Mouse (Mus musculus): ENCODE measurements at regions not wholly inside any gene's neighbourhood (a gene's known extent, or its start where the extent isn't known, plus 50 kb on each side); places are given as distances from the start of the nearest gene placed in this dataset.

GRCm38 (mm10) chr6:13305873-13306272 lies 81.1 kb upstream of the Vwde start:
- DNase-seq (ENCODE audit: low spot score in 2 of 2), result peak; percentile 45 to 52

GRCm38 (mm10) chr6:13298171-13298570 lies 73.4 kb upstream of the Vwde start:
- no peak for DNase-seq (ENCODE audit: low spot score in 2 of 2)

- peak; percentile 61 to 71 for DNase-seq (ENCODE audit: low spot score in 2 of 2)
Observed at GRCm38 (mm10) chr6:13297110-13297509, 72.3 kb upstream of the Vwde start.

- peak; percentile 40 to 61 for DNase-seq (ENCODE audit: low spot score in 2 of 2)
Observed at GRCm38 (mm10) chr6:13296041-13296440, 71.3 kb upstream of the Vwde start.

GRCm38 (mm10) chr6:13294393-13294792 lies 69.6 kb upstream of the Vwde start:
- DNase-seq (ENCODE audit: low spot score in 2 of 2), result no peak

GRCm38 (mm10) chr6:13288500-13288899 lies 63.7 kb upstream of the Vwde start:
- no peak for DNase-seq (ENCODE audit: low spot score in 2 of 2)

GRCm38 (mm10) chr6:13287812-13288211 lies 63.0 kb upstream of the Vwde start:
- DNase-seq (ENCODE audit: low spot score in 2 of 2), result no peak

GRCm38 (mm10) chr6:13286542-13287273 lies 61.9 kb upstream of the Vwde start:
- DNase-seq (ENCODE audit: low spot score in 2 of 2), result no peak

GRCm38 (mm10) chr6:13280835-13281234 lies 56.1 kb upstream of the Vwde start:
- peak in 1 of 2 experiments; percentile 50 for DNase-seq (ENCODE audit: low spot score in 2 of 2)

Data from right cerebral cortex, postnatal 10 days (tissue).